Mouse (Mus musculus): ENCODE measurements around the gene Neb.
A peak's percentile ranks its signal among the peaks of the same experiment; 100 is the strongest.

Neb gene

GRCm38 (mm10) chr2:52374706-52375105 lies 3.6 kb downstream of the Neb start:
- no peak for DNase-seq (ENCODE audit: low read depth, low spot score)

- DNase-seq (ENCODE audit: low read depth, low spot score): no peak
Observed at GRCm38 (mm10) chr2:52372480-52372879, 5.8 kb downstream of the Neb start.

- DNase-seq (ENCODE audit: low read depth, low spot score): no peak
Observed at GRCm38 (mm10) chr2:52372080-52372479, 6.2 kb downstream of the Neb start.

- peak; percentile 75 for DNase-seq (ENCODE audit: low read depth, low spot score)
Observed at GRCm38 (mm10) chr2:52371066-52371465, 7.2 kb downstream of the Neb start.

- DNase-seq (ENCODE audit: low read depth, low spot score): peak; percentile 6
Observed at GRCm38 (mm10) chr2:52369622-52370021, 8.7 kb downstream of the Neb start.

- DNase-seq (ENCODE audit: low read depth, low spot score): no peak
Observed at GRCm38 (mm10) chr2:52367665-52368064, 10.6 kb downstream of the Neb start.

GRCm38 (mm10) chr2:52367248-52367647 lies 11.0 kb downstream of the Neb start:
- DNase-seq (ENCODE audit: low read depth, low spot score): no peak

GRCm38 (mm10) chr2:52361086-52361485 lies 17.2 kb downstream of the Neb start:
- no peak for DNase-seq (ENCODE audit: low read depth, low spot score)

- DNase-seq (ENCODE audit: low read depth, low spot score): no peak
Observed at GRCm38 (mm10) chr2:52359722-52360121, 18.6 kb downstream of the Neb start.

GRCm38 (mm10) chr2:52358156-52358555 lies 20.1 kb downstream of the Neb start:
- DNase-seq (ENCODE audit: low read depth, low spot score): no peak

GRCm38 (mm10) chr2:52351029-52351428 lies 27.2 kb downstream of the Neb start:
- DNase-seq (ENCODE audit: low read depth, low spot score): no peak

GRCm38 (mm10) chr2:52340990-52341389 lies 37.3 kb downstream of the Neb start:
- no peak for DNase-seq (ENCODE audit: low read depth, low spot score)

- DNase-seq (ENCODE audit: low read depth, low spot score): no peak
Observed at GRCm38 (mm10) chr2:52335556-52335955, 42.7 kb downstream of the Neb start.

GRCm38 (mm10) chr2:52335087-52335486 lies 43.2 kb downstream of the Neb start:
- no peak for DNase-seq (ENCODE audit: low read depth, low spot score)

GRCm38 (mm10) chr2:52333535-52333934 lies 44.7 kb downstream of the Neb start:
- no peak for DNase-seq (ENCODE audit: low read depth, low spot score)

GRCm38 (mm10) chr2:52331761-52332160 lies 46.5 kb downstream of the Neb start:
- DNase-seq (ENCODE audit: low read depth, low spot score): no peak

GRCm38 (mm10) chr2:52327244-52327815 lies 50.9 kb downstream of the Neb start:
- no peak for DNase-seq (ENCODE audit: low read depth, low spot score)

GRCm38 (mm10) chr2:52321866-52322265 lies 56.4 kb downstream of the Neb start:
- peak; percentile 60 for DNase-seq (ENCODE audit: low read depth, low spot score)

- DNase-seq (ENCODE audit: low read depth, low spot score): no peak
Observed at GRCm38 (mm10) chr2:52320175-52320574, 58.1 kb downstream of the Neb start.

- peak; percentile 62 for DNase-seq (ENCODE audit: low read depth, low spot score)
Observed at GRCm38 (mm10) chr2:52319020-52319567, 59.2 kb downstream of the Neb start.

- DNase-seq (ENCODE audit: low read depth, low spot score): no peak
Observed at GRCm38 (mm10) chr2:52317471-52317870, 60.8 kb downstream of the Neb start.

GRCm38 (mm10) chr2:52315737-52316136 lies 62.5 kb downstream of the Neb start:
- DNase-seq (ENCODE audit: low read depth, low spot score): no peak

- DNase-seq (ENCODE audit: low read depth, low spot score): no peak
Observed at GRCm38 (mm10) chr2:52314922-52315730, 63.1 kb downstream of the Neb start.
